Mouse (Mus musculus) heart, postnatal 36 days (tissue): ENCODE data around the gene Ankrd13d. TPM values are rescaled to one million over a fixed set of nuclear protein-coding genes. Genes with fewer than 3 reads are reported as not detected.
"Not testable (repeated sequence)": the region's sequence is repeated elsewhere in the genome, so short reads cannot be mapped to it uniquely, and the experiment has no call there.

Source experiments
- DNase-seq, 2 experiments: peaks; one replicate each; pipeline ENCODE4 v3.0.0; 2021 to 2022
- intact Hi-C: fragments of 180-260 bp; cut with DNase I; formaldehyde crosslinking; loops from one replicate; pipeline ENCODE4 v1.15.1; 2025
- total RNA-seq, 2 experiments: library from RNA; stranded (reverse); gene quantifications; 2 replicates each; pipeline ENCODE4 v1.2.3; 2021

Gene Ankrd13d
- total RNA-seq, 2 experiments from 2014 or later, result 0.51 to 0.80 TPM

GRCm38 (mm10) chr19:4265956-4266355 lies 17.0 kb downstream of the Ankrd13d start:
- intact Hi-C loops, result no loop called here

DNA sequence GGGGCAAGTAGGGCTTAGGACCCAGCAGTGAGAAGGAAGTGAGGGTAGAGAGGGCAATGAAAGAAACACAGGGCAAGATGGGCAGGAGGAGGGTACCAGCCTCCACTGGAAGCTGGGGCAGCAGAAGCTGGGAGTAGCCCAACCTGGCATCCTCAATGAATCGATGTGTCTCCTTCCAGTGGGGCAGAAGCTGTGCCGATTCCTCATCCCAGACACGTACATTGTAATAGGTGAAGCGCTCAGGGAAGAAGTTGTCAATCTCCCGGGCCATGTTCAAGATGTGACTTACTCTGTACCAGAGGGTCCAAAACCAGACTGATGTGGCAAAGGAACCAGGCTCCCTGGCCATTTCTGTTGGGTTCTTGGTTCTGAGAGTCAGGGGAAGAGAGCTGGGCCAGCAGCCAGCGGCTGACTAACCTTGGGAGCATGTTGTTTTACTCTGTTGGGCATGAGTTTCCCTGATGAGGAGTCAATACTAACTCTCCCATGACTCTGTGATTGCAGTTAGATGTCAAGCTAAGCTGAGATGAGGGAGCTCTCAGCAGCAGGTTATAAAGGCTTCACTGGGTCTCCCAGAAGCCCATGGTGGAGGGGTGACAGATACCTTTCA lies 18.7 kb downstream of the Ankrd13d start:
- intact Hi-C loops, result no loop called here

More at GRCm38 (mm10) chr19:4265956-4266355, 17.0 kb downstream of the Ankrd13d start:
- DNase-seq, result no peak

DNA sequence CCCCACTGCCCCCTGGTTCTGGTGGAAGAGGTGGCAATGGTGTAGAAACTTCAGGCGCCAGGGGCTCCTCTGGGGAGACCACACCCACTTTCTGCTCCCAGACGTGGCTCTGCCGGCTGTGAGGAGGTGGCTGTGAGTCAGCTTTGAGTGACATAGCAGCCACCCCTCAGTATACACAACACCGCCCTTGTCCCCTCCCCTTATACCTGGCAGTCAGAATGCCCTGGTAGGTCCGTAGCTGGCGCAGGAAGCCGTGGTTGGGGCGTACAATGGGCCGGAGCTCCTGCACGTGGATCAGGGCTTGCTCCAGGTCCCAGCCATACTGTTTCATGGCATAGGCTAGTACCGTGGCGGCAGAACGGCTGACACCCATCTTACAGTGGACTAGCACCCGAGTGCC lies 19.2 kb downstream of the Ankrd13d start:
- intact Hi-C loops, result no loop called here
- DNase-seq, result no peak

More for the DNA sequence above, 18.7 kb downstream of the Ankrd13d start:
- DNase-seq, result no peak

- intact Hi-C loops, result no loop called here
Measured at GRCm38 (mm10) chr19:4262756-4263155, 20.2 kb downstream of the Ankrd13d start.

DNA sequence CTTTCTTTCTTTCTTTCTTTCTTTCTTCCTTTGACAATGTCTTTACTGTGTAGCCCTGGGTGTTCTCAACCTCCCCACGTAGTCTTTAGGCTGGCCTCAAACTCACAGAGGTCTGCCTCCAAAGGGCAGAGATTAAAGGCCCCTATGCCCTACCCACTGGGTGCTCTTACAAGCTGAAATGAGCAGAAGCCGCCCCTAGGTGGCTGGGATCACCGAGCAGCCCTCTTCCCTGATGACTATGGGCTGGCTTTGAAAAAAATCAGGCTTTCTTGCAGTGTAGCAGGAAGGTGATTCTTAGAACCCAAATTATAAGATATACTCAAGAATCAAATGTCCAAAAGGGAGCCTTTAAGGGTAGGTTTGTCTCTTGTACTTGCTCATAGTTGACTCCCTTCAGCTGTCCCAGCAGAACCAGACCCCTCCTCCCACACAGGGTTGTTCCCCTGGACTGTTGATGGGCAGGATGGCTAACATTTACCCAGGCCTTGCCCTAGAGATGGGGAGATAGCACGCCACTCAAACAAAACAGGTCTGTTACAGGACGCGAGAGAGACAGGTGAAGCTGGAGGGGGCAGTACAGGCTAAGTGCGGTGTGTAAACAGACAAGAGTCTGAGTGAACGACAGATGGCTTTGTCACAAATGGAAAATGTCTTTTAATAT lies 21.8 kb downstream of the Ankrd13d start:
- intact Hi-C loops, result loop anchor here (2.0 kb wide), 1 partner anchor 22 kb away; the partner anchor contains the start of gene Ankrd13d
- no peak for DNase-seq

More at GRCm38 (mm10) chr19:4262756-4263155, 20.2 kb downstream of the Ankrd13d start:
- no peak for DNase-seq

- intact Hi-C loops, result loop anchor here (1.0 to 5.0 kb wide), 4 partner anchors 48 to 185 kb away; partner anchors contain the start of gene Grk2
Measured at GRCm38 (mm10) chr19:4257897-4258252, 25.1 kb downstream of the Ankrd13d start.

DNA sequence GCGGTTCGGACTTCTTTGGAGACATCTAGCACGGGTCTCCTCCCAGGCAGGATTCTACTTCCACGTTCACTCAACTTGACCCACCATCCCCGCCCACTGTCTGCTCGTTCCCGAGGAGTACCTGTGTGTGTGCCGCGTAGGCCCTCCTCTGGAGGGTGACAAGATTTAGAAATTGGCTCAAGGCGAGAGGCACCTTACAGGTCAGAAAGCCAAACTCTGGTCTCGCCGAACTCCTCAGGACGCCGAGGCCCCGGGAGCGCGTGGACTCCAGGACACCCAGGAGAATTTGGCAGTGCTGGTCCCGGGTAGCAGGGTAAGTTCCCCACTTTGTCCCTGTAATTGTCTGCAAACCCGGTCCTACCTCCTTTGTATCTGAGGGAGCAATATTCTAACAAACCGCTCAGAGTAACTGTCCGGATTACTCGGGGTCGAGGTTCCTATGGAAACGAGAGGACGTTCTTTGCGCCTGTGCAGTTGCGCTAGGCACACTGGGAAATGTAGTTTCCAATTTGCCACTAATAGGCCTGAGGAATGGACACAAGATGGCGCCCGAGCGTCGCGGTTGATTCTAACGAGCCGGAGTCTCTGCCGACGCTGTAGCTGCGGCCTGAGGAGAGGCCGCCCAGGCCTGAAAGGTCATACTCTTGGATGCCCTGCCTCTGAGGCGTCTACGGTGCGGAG lies 25.6 kb downstream of the Ankrd13d start:
- intact Hi-C loops, result loop anchor here (1.0 to 5.0 kb wide), 4 partner anchors 49 to 185 kb away; partner anchors contain the start of gene Grk2
- DNase-seq, result peak; percentile 92 to 94

More at GRCm38 (mm10) chr19:4257897-4258252, 25.1 kb downstream of the Ankrd13d start:
- no peak for DNase-seq

- DNase-seq, result no peak
- intact Hi-C loops, result loop anchor here (2.0 to 5.0 kb wide), 2 partner anchors 162 to 187 kb away; no protein-coding TSS in a partner anchor
Measured at GRCm38 (mm10) chr19:4255583-4256162, 27.3 kb downstream of the Ankrd13d start.

DNA sequence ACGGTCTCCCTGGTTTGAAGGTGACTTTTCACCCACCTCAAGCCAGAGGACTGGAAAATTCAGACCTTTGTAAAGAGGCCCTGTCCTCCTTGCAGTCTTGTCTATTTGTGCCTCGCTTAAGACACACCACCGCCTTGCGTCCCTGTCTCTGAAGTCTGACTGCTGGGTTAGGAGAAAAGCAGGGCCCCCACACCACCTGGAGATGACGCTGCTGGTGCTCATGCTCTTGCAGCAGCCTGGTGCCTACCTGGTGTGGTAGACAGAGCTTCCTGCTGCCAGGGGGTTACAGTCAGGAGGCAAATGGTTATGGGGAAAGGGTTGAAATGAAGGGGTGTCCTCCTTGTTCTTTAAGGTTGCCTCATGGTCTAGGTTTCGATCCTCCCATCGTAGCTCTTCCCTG lies 28.7 kb downstream of the Ankrd13d start:
- intact Hi-C loops, result no loop called here
- no peak for DNase-seq

- DNase-seq, intact Hi-C loops: not testable (repeated sequence)
Measured at GRCm38 (mm10) chr19:4248683-4249082, 34.3 kb downstream of the Ankrd13d start.

GRCm38 (mm10) chr19:4247010-4247409 lies 35.9 kb downstream of the Ankrd13d start:
- intact Hi-C loops, result no loop called here
- DNase-seq, result no peak

DNA sequence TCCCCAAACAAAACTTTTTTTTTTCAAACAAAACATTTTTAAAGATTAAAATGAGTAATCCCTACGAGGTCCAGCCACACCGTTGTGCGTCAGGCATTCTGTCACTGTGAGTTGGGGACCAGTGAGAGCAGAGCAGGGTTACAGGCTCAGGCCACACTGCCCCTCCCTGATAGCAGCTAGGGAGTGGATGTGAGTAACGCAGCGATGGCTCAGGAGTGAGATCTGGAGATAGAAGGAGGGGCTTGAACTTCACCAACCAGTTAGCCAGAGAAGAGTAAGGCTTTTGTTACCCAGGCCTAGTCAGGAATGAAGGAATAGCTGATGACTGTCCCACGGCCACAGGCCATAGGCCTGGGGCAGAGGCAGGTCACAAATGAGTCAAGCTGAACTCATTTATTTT lies 38.2 kb downstream of the Ankrd13d start:
- DNase-seq, result no peak
- intact Hi-C loops, result loop anchor here (5.0 kb wide), 1 partner anchor 37 kb away; no protein-coding TSS in a partner anchor

GRCm38 (mm10) chr19:4242416-4242815 lies 40.5 kb downstream of the Ankrd13d start:
- intact Hi-C loops, result loop anchor here (5.0 kb wide), 1 partner anchor 35 kb away; no protein-coding TSS in a partner anchor
- no peak for DNase-seq

DNA sequence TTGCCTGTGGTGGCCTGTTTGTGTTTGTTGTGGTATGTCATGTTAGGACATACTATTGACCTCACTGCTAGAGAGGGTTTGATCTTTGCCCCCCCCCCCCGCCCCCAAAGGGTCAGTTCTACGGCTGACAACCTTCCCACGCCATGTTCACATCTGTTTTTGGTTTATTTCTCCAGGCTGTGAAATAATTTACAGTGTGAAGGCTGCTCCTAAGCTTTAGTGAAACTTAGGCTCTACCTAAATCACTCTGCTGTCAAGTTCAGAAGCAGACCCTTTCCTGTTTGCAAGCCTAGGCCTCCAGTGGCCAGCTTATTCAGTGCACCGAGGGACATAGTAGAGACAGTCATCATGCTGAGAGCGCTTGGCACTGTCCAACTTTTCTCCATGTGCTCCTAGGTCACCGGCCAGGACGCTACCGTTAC lies 42.7 kb downstream of the Ankrd13d start:
- intact Hi-C loops, result loop anchor here (5.0 kb wide), 1 partner anchor 33 kb away; no protein-coding TSS in a partner anchor
- DNase-seq, result no peak

DNA sequence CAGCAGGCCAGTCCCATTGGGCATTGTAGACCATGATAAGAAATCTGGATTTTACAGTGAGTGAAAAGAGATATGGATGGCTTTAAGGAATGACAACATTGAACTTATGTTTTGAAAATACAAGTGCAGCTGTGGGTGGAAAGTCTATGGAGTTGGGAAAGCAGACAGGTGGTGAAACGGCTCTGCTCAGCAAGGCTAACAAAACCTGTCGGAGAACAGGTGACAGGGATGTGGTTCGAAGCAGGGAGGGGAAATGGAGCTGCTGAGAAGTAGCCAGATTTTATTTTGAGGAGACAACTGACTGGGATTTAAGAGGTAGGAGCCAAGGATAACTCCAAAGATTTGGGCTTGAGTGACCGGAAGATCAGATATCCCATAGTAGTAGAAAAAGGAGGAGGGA lies 48.4 kb downstream of the Ankrd13d start:
- intact Hi-C loops, result no loop called here
- no peak for DNase-seq

- no peak for DNase-seq
- intact Hi-C loops, result no loop called here
Measured at GRCm38 (mm10) chr19:4232651-4233050, 50.3 kb downstream of the Ankrd13d start.

- intact Hi-C loops, result no loop called here
- no peak for DNase-seq
Measured at GRCm38 (mm10) chr19:4232186-4232572, 50.8 kb downstream of the Ankrd13d start.

- peak; percentile 97 for DNase-seq
- intact Hi-C loops, result no loop called here
Measured at GRCm38 (mm10) chr19:4231253-4232185, 51.4 kb downstream of the Ankrd13d start, which contains the start of gene Pold4. Gene Pold4 (plus strand): TSS chr19:4231899.

DNA sequence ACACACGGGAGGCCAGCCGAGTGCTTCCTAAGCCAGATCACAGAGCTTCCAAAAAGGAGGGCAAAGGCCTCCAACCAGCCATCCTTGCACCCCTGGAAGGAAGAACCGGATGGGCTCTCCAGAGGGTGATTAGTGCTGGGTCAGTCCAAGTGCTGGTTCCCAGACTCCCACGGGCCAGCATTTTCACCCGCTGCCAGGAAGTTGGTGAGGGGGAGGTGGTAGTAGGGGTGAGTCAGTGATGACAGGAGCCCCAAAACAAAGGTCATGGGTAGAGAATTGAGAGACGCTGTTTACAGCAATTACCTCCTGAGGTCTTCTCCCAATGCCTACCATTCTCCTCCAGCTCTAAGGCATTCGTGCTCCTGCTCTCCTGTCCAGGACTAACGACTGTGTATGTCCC lies 52.5 kb downstream of the Ankrd13d start:
- intact Hi-C loops, result no loop called here
- no peak for DNase-seq
